Mouse (Mus musculus): Measurements from ENCODE around the gene Zfp867. TPM values are rescaled to one million over a fixed set of nuclear protein-coding genes. Genes with fewer than 3 reads are reported as not detected.

Zfp867 gene
- polyA plus RNA-seq, 1 experiment from 2014 or later: 12.2 TPM

DNA sequence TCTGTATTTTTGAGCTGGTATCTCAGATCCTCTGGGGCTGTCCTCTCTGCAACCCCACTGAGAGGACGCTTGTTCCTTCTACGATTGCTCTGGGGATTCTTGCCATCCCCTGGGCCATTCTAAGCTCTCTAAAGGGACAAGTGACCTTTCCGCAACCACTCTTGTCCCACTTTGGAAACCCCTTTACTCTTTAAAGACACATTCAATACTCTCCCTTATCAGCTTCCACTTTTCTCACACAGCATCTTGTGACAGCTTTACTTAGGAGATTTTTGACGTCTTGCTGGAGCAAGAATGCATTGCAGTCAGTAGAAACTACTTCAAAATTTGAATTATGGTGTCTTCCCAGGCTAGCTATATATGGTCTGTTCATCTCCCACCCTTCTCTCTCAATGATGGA lies 21.2 kb downstream of the Zfp867 start, which contains the start of gene Snap47:
Gene Snap47, minus strand, starts transcription at position 101 of the 400 bp plus-strand sequence.
- H3K36me3 ChIP-seq: peaks cover 31% of the 10 kb centered on the region
- peaks cover 37% of the 10 kb centered on the region for H3K4me1 ChIP-seq (replicated peaks)
- H3K9me3 ChIP-seq: no peaks in the 10 kb centered on the region
- peak within 1 kb of the TSS; percentile 75 for H3K9ac ChIP-seq
- no peak for ATAC-seq (ENCODE audit: low read depth)
- H3K27me3 ChIP-seq: no peaks in the 10 kb centered on the region
- peak within 1 kb of the TSS; percentile 88 for H3K27ac ChIP-seq (replicated peaks)
- H3K4me3 ChIP-seq: peak within 1 kb of the TSS; percentile 65
- WGBS: 80% methylated on average over 4 of the region's 4 CpGs
- H3K4me2 ChIP-seq: peak within 1 kb of the TSS; percentile 85

DNA sequence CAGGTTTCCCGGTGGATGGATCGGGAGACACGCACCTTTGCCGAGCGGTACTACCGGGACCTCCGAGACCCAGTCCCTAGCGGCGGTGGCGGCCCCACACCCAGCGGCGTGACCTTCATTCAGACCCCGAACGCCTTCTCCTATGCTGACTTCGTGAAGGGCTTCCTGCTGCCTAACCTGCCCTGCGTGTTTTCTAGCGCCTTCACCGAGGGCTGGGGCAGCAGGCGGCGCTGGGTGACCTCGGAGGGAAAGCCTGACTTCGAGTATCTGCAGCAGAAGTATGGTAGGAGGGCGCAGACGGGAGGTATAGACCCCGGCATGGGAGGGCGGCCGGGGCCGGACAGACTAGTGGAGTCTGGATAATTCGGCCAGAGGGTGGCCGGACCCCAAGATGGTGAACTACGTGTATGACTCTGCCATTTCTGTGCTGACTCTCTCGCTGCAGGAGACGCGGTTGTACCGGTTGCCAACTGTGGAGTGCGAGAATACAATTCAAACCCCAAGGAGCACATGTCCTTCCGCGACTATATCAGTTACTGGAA lies 22.0 kb downstream of the Zfp867 start:
- Histone ChIP-seq H3K4me2 (peak overlapping the region; percentile 85), H3K9me3 (no peaks in the 10 kb centered on the region), H3K36me3 (peaks cover 23% of the 10 kb centered on the region), H3K27me3 (no peaks in the 10 kb centered on the region), H3K4me3 (peak overlapping the region; percentile 65), H3K4me1 (replicated peaks) (peaks cover 37% of the 10 kb centered on the region), H3K9ac (peak overlapping the region; percentile 75), H3K27ac (replicated peaks) (peak overlapping the region; percentile 88)
- under 1% methylated on average over 38 of the region's 38 CpGs for WGBS
- ATAC-seq (ENCODE audit: low read depth): peak; percentile 74

DNA sequence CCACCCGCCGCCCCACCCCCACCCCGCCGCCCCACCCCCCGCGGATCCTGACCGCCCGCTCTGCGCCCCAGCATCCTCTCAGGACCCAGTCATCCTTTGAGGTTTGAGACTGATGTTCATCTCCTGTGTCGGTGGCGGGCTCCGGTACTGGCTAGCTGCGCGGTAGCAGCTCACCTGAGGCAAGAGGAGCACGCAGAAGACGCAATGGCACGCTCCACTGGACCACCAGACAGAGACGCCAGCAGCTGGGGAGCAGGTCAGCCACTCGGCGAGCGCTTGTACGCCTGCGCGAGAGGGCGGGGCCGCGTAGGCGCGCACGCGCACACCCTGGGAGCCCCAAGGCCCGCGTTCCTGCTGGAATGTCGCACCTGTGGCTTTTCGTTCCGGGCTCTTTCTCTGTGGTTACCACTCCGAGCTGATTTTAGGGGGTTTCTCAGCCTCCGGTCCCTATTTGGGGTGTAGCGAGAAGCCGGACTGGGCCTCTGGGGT lies 22.5 kb downstream of the Zfp867 start, which contains the start of gene Jmjd4:
Gene Jmjd4, plus strand, starts transcription at position 305 of the 489 bp plus-strand sequence.
- H3K9me3 ChIP-seq: no peaks in the 10 kb centered on the region
- peak within 1 kb of the TSS; percentile 88 for H3K27ac ChIP-seq (replicated peaks)
- peak within 1 kb of the TSS; percentile 65 for H3K4me3 ChIP-seq
- WGBS: under 1% methylated on average over 31 of the region's 40 CpGs
- H3K36me3 ChIP-seq: peaks cover 18% of the 10 kb centered on the region
- H3K9ac ChIP-seq: peak within 1 kb of the TSS; percentile 75
- peak within 1 kb of the TSS; percentile 85 for H3K4me2 ChIP-seq
- peaks cover 37% of the 10 kb centered on the region for H3K4me1 ChIP-seq (replicated peaks)
- H3K27me3 ChIP-seq: no peaks in the 10 kb centered on the region
- peak; percentile 97 for ATAC-seq (ENCODE audit: low read depth)

DNA sequence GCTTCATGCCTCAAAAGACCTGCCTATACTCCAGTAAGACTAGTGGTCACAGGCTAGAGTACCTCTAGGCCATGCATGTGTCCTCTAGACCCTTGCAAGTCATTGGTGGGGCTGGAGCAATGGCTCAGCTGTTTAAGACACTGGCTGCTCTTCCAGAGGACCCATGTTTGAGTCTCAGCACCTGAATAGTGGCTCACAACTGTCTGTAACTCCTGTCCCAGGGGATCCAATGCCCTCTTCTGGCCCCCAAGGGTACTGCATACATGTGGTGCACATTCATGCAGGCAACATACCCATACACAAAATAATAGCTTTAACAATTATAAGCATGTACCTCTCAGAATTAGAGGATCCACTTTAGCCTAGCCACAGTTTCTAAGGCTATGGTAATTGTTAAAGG lies 29.2 kb downstream of the Zfp867 start:
- peaks cover 15% of the 10 kb centered on the region for H3K36me3 ChIP-seq
- H3K27me3 ChIP-seq: no peaks in the 10 kb centered on the region
- H3K4me2 ChIP-seq: no peak overlapping the region
- ATAC-seq (ENCODE audit: low read depth): no peak
- H3K4me1 ChIP-seq (replicated peaks): peaks cover 6% of the 10 kb centered on the region
- H3K27ac ChIP-seq (replicated peaks): no peak overlapping the region
- no peak overlapping the region for H3K4me3 ChIP-seq
- no peaks in the 10 kb centered on the region for H3K9me3 ChIP-seq
- H3K9ac ChIP-seq: no peak overlapping the region

DNA sequence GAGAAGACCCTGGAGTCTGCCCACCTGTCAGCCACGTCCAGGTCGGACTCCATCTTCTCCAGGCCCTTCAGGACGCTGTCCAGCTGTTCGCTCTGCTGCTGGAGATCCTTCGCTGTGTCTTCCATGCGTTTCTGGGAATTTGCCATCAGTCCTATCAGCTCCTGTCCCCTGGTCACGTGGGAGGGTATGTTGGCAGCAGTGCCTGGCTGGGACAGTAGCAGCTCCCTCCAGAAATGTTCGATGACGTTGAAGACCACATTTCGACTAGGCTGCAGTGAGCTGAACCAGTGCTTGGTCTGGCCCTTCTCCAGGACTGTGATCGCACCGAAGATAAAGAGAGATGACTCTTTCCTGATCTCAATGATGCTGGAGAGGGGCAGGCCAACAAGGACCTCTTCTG lies 34.3 kb downstream of the Zfp867 start:
- Histone ChIP-seq H3K4me1 (replicated peaks) (no peaks in the 10 kb centered on the region), H3K4me3 (no peak overlapping the region), H3K9me3 (peaks cover 11% of the 10 kb centered on the region; the same call in 1 of the 2 replicates), H3K27ac (replicated peaks) (no peak overlapping the region), H3K4me2 (no peak overlapping the region), H3K9ac (no peak overlapping the region), H3K27me3 (no peaks in the 10 kb centered on the region), H3K36me3 (peaks cover 57% of the 10 kb centered on the region)
- 96% methylated on average over 12 of the region's 12 CpGs for WGBS
- ATAC-seq (ENCODE audit: low read depth): no peak

DNA sequence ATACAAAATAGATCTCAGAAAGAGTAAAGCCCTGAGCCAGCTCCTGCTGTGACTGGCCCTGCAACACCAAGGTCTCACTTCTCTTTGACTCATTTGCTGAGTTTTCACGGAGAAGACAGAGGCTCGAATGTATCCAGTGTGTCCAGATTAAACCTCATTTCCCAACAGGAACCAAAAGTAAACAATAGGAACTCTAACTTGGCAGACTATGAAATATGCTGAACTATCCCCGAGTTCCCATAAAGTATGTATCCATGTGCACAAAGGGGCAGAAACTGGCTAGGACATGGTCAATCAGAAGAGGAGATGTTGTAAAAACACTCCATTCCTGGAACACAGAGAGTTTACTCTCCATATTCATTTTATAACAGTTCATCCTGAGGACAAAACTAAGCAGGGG lies 40.0 kb downstream of the Zfp867 start:
- no peak for ATAC-seq (ENCODE audit: low read depth)
- H3K9ac ChIP-seq: no peak overlapping the region
- WGBS: 68% methylated on average over 3 of the region's 3 CpGs
- H3K9me3 ChIP-seq: peaks cover 11% of the 10 kb centered on the region; the same call in 1 of the 2 replicates
- no peaks in the 10 kb centered on the region for H3K4me1 ChIP-seq (replicated peaks)
- no peak overlapping the region; the same call in 1 of the 2 replicates for H3K27ac ChIP-seq (replicated peaks)
- no peak overlapping the region for H3K4me2 ChIP-seq
- H3K36me3 ChIP-seq: peaks cover 74% of the 10 kb centered on the region
- no peak overlapping the region for H3K4me3 ChIP-seq
- H3K27me3 ChIP-seq: no peaks in the 10 kb centered on the region

DNA sequence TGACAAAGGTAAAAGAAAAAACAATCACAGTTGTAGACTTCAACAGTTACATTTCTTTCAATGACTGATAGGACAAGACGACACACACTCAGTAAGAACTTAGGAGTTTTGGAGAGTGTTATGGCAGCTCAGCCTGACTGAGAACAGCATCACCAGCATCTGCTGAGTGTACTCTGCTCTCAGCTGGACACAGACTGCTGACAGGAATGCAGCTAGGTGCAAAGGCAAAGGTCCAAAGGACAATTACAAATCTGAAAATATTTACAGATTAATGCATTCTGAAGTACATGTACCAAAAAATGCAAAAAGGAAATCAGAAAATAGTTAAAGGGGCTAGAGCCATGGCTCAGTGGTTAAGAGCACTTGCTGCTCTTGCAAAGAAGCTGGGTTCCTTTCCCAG lies 42.3 kb downstream of the Zfp867 start:
- Histone ChIP-seq H3K27me3 (no peaks in the 10 kb centered on the region), H3K27ac (replicated peaks) (no peak overlapping the region), H3K36me3 (peaks cover 80% of the 10 kb centered on the region), H3K4me1 (replicated peaks) (0 out of 2 replicates have a peak, but pooled peaks cover 5% of the 10 kb centered on the region), H3K9ac (no peak overlapping the region), H3K4me2 (no peak overlapping the region), H3K4me3 (no peak overlapping the region), H3K9me3 (no peaks in the 10 kb centered on the region)
- 80% methylated on average over 1 of the region's 1 CpGs for WGBS
- ATAC-seq (ENCODE audit: low read depth): no peak

DNA sequence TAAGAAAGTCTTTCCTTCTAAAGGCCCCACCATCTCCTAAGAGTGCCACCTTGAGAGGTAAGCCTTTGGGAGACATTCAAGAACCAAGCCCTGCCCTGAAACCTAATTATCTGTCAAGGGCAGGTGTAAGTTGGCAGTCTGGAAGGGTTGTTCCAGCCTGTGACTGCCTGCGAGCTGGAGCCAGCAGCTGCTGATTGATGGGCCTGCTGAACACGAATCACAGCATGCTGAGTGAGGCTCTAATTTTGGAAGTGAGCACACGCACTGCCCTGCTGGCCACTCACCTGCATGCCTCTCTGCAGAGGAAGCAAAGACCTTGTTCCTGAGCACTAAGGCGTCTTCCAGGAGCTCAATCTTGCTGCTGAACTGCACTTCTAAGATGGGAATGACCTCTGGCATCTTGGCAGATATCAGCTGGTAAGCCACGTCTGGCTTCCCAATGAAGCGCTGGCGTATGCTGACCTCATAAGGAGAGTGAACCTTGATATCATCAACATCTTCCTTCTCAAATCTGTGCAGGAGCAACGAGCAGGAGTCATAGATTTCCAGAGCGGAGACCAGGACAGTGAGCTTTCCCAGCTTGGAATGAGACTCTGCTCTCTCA lies 44.1 kb downstream of the Zfp867 start:
- H3K4me3 ChIP-seq: no peak overlapping the region
- H3K9ac ChIP-seq: no peak overlapping the region
- H3K27me3 ChIP-seq: no peaks in the 10 kb centered on the region
- no peaks in the 10 kb centered on the region for H3K9me3 ChIP-seq
- peaks cover 13% of the 10 kb centered on the region; the same call in 1 of the 2 replicates for H3K4me1 ChIP-seq (replicated peaks)
- no peak for ATAC-seq (ENCODE audit: low read depth)
- no peak overlapping the region for H3K27ac ChIP-seq (replicated peaks)
- H3K36me3 ChIP-seq: peaks cover 80% of the 10 kb centered on the region
- 87% methylated on average over 9 of the region's 9 CpGs for WGBS
- no peak overlapping the region for H3K4me2 ChIP-seq

DNA sequence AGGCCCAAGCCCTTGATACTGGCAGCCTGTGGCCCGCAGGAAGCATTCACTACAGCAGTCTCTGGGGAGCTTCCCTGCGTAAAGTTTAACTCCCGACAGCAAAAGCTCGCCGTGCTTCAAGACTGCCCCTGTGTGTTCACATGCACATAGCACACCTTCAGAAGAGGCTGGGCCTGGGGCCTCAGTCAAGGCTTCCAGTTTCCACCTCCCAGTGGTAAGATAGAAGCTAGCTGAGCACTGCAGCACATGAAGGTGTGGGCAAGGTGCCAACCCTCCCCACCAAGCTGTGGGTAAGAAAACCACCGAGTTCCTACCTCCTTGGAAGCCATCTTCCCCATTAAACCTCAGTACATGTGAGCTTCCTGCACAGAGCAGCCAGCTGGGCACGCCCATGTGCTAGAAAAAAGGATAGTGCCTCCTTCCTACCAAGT lies 46.6 kb downstream of the Zfp867 start:
- H3K9me3 ChIP-seq: no peaks in the 10 kb centered on the region
- H3K4me1 ChIP-seq (replicated peaks): peaks cover 13% of the 10 kb centered on the region; the same call in 1 of the 2 replicates
- ATAC-seq (ENCODE audit: low read depth): no peak
- no peaks in the 10 kb centered on the region for H3K27me3 ChIP-seq
- H3K9ac ChIP-seq: no peak overlapping the region
- H3K36me3 ChIP-seq: peaks cover 85% of the 10 kb centered on the region
- no peak overlapping the region for H3K4me2 ChIP-seq
- H3K27ac ChIP-seq (replicated peaks): no peak overlapping the region
- no peak overlapping the region for H3K4me3 ChIP-seq
- 59% methylated on average over 7 of the region's 7 CpGs for WGBS

DNA sequence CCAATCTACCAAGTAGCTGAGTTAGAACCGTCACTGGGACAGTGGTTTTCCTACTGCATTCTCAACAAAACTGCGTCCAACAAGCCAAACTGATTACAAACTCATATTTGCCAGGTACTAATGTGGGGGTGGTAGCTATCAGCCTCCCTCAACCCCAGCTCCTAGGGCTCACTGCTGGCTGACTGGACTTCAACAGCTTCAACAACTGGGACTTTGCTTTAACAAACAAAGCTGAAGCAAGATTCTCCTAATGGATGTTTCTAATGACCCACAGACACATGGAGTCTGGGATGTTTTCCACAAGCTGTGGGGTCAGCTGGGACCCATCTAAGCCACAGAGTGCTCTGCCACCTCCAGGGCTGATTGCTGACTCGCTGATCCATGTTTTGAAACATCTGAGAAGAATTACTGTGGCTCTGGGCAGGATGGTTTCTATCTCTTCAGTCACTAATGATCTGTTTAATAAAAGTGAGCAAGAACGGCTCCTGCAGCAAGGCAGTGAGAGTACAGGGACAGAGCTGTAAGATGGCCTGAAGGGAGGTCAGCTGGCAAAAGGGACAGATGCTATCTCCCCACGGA lies 49.2 kb downstream of the Zfp867 start:
- 75% methylated on average over 5 of the region's 5 CpGs for WGBS
- no peak for ATAC-seq (ENCODE audit: low read depth)

DNA sequence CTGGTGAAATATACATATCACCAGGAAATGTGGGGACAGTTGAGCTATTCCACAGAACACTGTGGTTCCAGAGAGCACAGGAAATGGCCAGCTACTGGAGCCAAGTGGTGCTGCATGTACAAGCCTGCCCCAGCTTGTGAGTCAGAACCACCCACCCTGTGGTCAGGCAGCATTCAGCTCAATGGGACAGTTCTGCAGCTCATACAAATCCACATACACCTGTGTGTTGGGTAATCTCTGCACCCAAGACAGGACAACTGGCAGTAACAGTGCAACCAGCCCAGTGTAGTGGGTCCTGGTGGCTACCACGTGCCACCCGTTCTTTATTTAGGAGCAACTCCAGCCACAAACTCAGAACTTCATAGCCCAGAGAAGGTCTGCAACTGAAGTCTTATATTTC lies 50.3 kb downstream of the Zfp867 start:
- Histone ChIP-seq H3K9ac (no peak overlapping the region), H3K9me3 (no peaks in the 10 kb centered on the region), H3K27ac (replicated peaks) (no peak overlapping the region), H3K4me1 (replicated peaks) (peaks cover 16% of the 10 kb centered on the region; the same call in 1 of the 2 replicates), H3K4me3 (no peak overlapping the region), H3K4me2 (no peak overlapping the region), H3K36me3 (peaks cover 92% of the 10 kb centered on the region), H3K27me3 (no peaks in the 10 kb centered on the region)
- no peak for ATAC-seq (ENCODE audit: low read depth)
- WGBS: 96% methylated on average over 2 of the region's 2 CpGs

More for the DNA sequence above, 49.2 kb downstream of the Zfp867 start:
- Histone ChIP-seq H3K9me3 (no peaks in the 10 kb centered on the region), H3K9ac (0 out of 2 replicates have a peak overlapping the region, but pooled peaks have one; percentile 6), H3K36me3 (peaks cover 96% of the 10 kb centered on the region), H3K27ac (replicated peaks) (peak overlapping the region; percentile 15), H3K4me3 (no peak overlapping the region), H3K27me3 (no peaks in the 10 kb centered on the region), H3K4me1 (replicated peaks) (peaks cover 16% of the 10 kb centered on the region; the same call in 1 of the 2 replicates), H3K4me2 (no peak overlapping the region)

DNA sequence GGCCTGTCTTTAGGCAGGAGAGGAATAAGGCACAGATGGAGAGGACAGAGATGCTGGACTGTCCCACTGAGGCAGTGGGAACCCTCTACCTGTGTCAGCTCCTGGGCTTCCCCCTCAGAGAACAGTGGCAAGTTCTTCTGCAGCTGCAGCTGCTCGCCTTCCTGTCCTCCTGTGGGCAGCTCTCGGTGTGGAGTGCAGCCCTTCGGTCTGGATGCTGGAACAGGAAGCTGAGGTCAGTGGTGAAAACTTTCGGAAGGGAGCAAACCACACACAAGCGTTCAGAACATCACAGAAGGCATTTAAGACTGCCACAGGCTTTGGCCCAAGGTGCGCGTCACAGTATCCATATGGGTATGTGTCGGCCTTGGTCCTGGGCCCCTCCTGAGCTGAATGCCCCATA lies 50.8 kb downstream of the Zfp867 start:
- Histone ChIP-seq H3K36me3 (peaks cover 92% of the 10 kb centered on the region), H3K27me3 (no peaks in the 10 kb centered on the region)
- 90% methylated on average over 8 of the region's 8 CpGs for WGBS

More for the DNA sequence above, 50.8 kb downstream of the Zfp867 start:
- H3K9ac ChIP-seq: no peak overlapping the region
- no peaks in the 10 kb centered on the region for H3K9me3 ChIP-seq
- no peak overlapping the region for H3K4me2 ChIP-seq
- H3K4me1 ChIP-seq (replicated peaks): peaks cover 16% of the 10 kb centered on the region; the same call in 1 of the 2 replicates
- H3K4me3 ChIP-seq: no peak overlapping the region
- no peak for ATAC-seq (ENCODE audit: low read depth)
- no peak overlapping the region for H3K27ac ChIP-seq (replicated peaks)
